Mouse (Mus musculus) adrenal gland, postnatal 10 days (tissue): ENCODE data around the gene Nfib. TPM values are rescaled to one million over a fixed set of nuclear protein-coding genes. Genes with fewer than 3 reads are reported as not detected.
A peak's percentile ranks its signal among the peaks of the same experiment; 100 is the strongest.

Source experiments
- DNase-seq: peaks from one replicate; pipeline ENCODE4 v3.0.0; 2021; ENCODE audit warnings: mixed read lengths
- total RNA-seq, 2 experiments: library from RNA; stranded (reverse); gene quantifications; 2 replicates each; pipeline ENCODE4 v1.2.3; 2021

Nfib gene
- total RNA-seq, 2 experiments from 2014 or later: 101 to 139 TPM

- peak; percentile 65 for DNase-seq
Observed at GRCm38 (mm10) chr4:82592086-82593030, 113.2 kb downstream of the Nfib start.

- DNase-seq: peak; percentile 65
Observed at GRCm38 (mm10) chr4:82589345-82589890, 116.1 kb downstream of the Nfib start.

- no peak for DNase-seq
Observed at GRCm38 (mm10) chr4:82588718-82589117, 116.8 kb downstream of the Nfib start.

GRCm38 (mm10) chr4:82587146-82587870 is 118.2 kb downstream of the Nfib start:
- DNase-seq: no peak

DNA sequence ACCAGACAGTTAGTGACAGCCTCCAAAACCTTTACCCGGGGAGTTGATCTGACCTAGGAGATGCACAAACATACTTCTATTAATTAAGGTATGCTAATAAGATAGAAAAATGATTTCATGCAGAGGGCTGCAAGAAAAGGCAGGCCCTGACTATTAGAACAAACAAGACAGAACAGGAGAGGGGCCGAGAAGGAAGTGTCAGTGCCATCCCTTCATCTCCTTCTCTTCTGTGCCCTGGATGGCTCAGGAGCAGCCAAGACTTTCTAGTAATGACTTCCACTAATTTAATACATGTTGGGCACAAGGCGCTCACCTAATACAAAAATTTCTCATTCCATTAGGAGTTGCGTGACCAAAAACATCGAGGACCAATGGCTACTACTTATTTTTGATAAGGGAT is 118.9 kb downstream of the Nfib start:
- DNase-seq: no peak

DNA sequence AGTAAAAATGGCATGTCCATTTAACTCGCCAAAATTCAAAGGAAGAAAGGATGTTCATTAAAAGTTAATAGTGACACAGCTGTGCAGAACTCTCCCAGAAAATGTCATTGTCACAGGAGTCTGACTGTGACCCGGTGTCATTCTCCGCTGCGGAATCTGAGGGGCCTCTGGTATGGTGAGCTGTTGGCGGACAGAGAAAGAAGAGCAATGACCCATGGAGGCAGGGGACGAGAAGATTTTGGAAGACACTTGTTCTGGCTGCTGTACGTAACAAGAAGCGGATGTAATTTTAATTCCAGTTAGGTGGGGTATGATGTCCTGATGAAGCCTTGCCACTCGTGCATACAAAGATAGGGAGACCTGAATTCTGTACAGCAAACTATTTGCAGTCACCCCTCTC is 120.0 kb downstream of the Nfib start:
- DNase-seq: no peak

DNA sequence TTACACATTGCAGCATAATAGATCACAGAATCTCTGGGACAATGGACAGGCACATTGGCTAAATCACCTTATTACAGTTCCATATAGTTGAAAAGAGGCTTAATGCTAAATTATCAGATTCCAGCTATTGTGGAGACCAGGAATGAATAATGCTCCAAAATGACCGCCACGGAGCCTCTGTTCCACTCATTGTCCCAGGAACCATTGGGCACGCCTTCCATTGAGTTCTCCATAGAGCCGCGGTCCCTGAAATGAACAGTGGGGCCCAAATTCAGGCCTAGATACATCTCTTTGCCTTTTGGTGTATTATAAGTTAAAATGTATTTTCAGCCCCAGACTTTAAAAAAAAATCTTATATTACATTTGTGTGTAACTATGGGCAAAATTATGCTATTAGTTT is 120.5 kb downstream of the Nfib start:
- no peak for DNase-seq

DNA sequence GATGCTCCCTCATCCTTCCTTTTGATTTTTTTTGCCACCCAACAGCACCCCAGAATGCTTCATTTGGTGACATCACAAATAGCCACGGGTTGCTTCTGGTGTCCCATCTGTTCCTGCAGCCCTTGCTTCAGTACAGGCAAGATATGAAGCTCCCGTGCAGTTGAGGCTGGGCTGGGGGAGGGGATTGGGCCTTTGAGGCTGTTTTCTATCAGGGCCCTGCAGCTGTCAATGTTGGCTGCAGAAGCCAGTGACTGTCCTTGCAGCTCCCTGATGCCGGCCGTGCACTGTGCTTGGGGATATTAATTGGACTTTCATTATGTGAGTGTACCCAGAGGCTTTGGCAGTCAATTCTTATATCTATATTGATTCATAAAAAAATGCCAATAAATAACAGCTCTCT is 121.0 kb downstream of the Nfib start:
- DNase-seq: no peak

- no peak for DNase-seq
Observed at GRCm38 (mm10) chr4:82573291-82573605, 132.3 kb downstream of the Nfib start.

GRCm38 (mm10) chr4:82572410-82573290 is 132.9 kb downstream of the Nfib start:
- DNase-seq: no peak

- DNase-seq: no peak
Observed at GRCm38 (mm10) chr4:82558816-82559215, 146.7 kb downstream of the Nfib start.

- no peak for DNase-seq
Observed at GRCm38 (mm10) chr4:82555673-82556171, 149.8 kb downstream of the Nfib start.

GRCm38 (mm10) chr4:82553658-82554057 is 151.9 kb downstream of the Nfib start:
- DNase-seq: no peak

DNA sequence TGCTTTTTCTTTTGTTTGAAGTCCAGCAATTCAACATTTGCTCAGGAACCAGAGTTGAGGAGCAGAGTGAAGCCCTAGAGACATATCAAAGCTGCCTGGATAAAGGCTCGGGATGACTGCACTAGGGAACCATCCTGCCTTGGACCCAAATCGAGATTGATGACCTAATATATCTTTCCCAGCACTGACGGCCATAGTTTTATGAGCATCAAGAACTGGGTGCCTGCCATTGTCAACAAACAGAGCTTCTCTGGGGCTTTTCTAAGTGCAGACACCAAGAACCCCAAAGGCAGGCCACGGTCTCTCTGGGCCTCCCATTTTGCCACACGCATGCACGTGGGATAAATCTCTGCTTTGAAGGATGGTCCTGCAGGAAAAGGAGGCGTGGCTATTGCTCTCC is 153.3 kb downstream of the Nfib start:
- DNase-seq: no peak

DNA sequence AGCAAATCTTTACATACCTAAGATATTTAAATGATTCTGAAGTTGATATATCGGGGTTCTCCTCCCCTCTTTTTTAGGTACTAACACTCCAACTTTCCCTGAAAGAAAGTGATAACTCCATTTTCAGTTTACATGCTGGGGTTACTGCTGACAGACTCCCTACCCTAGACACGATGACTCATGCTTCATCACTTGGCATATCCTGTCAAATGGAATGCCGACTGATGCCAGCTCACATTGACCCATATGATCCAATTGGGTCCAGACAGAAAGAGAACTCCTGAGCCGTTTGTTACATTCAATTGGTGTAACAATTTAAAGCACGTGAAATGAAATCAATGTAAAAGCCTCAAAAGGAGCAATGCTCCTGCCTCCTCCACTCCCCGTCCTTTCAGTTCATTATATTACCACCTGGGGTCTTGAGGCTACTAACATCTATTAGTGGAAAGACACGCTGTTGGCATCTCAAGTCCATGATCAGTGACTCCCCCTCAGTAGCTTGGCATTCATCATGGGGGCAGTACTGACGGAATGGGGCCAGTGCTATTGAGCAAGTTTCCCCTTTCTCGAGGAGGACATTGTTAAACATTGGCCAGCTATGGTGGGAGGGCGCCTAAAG is 155.7 kb downstream of the Nfib start:
- DNase-seq: no peak

GRCm38 (mm10) chr4:82548247-82548646 is 157.3 kb downstream of the Nfib start:
- DNase-seq: no peak

GRCm38 (mm10) chr4:82543936-82544335 is 161.6 kb downstream of the Nfib start:
- DNase-seq: no peak

- DNase-seq: no peak
Observed at GRCm38 (mm10) chr4:82543398-82543740, 162.2 kb downstream of the Nfib start.

DNA sequence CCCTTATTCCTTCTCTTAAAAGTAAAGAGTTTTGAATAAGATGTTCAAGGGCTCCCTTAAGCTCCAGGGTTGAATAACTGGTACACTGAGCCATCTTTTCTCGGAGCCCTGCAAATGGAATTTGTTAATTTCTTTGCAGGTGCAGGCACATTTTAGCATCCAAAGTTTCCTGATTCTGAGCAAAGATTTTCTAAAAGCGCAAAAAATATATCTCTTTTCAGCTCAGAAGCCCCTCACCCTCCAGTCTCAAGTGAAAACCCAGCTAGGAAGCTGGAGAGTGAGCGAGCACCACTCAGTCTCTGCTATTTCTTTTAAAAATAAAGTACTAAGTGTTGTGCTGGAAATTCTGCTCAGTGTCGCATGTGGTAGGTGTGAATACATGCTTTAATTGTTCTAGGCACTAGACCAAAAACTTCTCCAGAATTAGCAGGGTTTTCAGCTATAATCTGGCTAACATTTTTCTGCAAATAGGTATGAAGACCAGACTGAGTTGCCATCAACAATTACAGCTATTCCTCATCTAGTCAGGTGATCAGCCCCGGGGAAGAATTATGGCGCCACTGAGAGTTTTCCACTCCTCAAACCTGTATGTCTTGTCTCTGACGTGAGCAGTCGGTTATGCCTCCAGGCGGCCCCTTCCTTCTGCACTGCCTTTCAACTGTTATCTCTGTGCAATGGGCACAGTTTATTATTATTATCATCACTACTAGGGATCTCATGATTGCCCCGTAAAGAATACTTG is 162.7 kb downstream of the Nfib start:
- DNase-seq: no peak

DNA sequence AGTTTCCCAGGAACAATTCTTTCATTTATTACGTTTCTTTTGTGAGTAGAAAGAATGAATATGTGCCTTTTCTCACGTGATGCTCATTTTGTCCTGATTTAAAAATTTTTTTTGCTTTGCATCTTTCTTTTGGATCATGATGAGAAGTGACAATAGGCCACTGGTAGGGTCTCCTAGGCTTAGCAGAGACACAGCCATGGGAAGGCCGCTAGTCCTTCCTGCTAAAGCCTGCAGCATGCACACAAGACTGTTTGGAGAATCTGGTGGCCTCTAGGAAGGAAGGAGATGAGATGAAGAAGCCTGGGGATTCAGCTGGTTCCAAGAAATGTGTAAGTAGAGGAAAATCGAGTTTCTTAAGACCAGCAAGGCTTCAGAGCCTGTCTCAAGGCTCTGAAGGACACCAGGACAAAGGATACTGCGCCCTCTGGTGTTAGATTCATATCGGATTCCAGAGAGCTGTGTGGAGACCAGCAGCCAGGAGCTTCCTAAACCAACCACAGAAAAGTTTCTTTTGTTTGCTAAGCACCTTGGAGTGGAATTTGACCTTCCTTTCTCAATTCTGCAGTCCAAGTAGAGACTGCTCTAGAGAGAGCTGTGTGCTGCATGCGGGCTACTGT is 163.5 kb downstream of the Nfib start:
- DNase-seq: peak; percentile 85
